Mouse (Mus musculus) heart, adult 2 months (tissue): ENCODE measurements around the gene B4galt1.

ENCODE experiments used
- CTCF ChIP-seq: fragments of 200-600 bp; IDR thresholded peaks from 2 replicates; pipeline ENCODE4 v1.8.1; 2022; ENCODE audit warnings: antibody characterized with exemption, mild to moderate bottlenecking, moderate library complexity
- POLR2A ChIP-seq: fragments of 200-500 bp; IDR thresholded peaks from 2 replicates; pipeline ENCODE4 v1.6.1; 2011; ENCODE audit warnings: mild to moderate bottlenecking, low read depth, low read length, control low read depth; ENCODE audit not compliant: insufficient read depth

DNA sequence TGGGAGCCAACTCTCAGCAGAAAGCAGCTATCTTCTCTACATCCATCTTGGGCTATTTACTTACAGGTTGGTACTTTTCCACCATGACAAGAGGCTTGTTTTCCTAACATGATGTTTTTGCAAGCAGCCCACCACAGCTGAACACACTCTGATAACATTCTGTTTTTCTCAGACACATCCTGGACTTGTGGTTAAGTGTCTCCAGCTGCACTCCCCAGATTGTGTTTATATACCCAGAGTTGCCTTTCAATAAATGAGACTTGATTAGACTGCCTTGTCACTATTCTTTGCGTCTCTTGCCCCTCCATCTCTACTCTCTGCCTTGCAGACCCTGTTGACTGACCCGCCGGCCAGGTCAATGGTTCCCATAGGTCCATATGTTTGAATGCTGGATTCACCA, 46.3 kb upstream of the B4galt1 start:
- no peak for TF ChIP-seq CTCF
- TF ChIP-seq POLR2A = no peak
